22 mouse cellular contexts compared by ENCODE assay signal in genomic region chr16:35732096-35732495, GRCm38 (mm10). TPM values are rescaled to one million over a fixed set of nuclear protein-coding genes. Genes with fewer than 3 reads are reported as not detected.
DNase-seq lines count a peak whose midpoint lies in the region; ATAC-seq lines count a peak whose summit lies in the region.
"Had no signal": no experiment of that assay in that cellular context is flagged by ENCODE, and none has a peak within 500 bp of the region (broad histone marks: within the 10 kb centered on the region; RNA-seq: fewer than 3 reads in every experiment).

No protein-coding gene starts in this region.

- ATAC-seq in heart, embryonic 12.5 days (ENCODE audit: insufficient number of reproducible peaks, low FRiP score), result no peak
- ATAC-seq: forebrain, embryonic 16.5 days; intestine, embryonic 15.5 days; midbrain, embryonic 16.5 days had no signal

- H3K9me3 ChIP-seq in heart, embryonic 12.5 days (replicated peaks), result no peaks in the 10 kb centered on the region
- H3K9me3 ChIP-seq in midbrain, embryonic 10.5 days (replicated peaks), result no peaks in the 10 kb centered on the region
- H3K9me3 ChIP-seq: G1E; intestine, embryonic 15.5 days; limb, embryonic 10.5 days; stomach, embryonic 15.5 days had no signal

- DNase-seq in cerebellum, adult 9-11 months, result peak; percentile 20
- no peak for DNase-seq in cerebellum, adult 11-12 months
- peak; percentile 91 for DNase-seq in heart, adult 11 months
- DNase-seq in ovary, adult 18-20 months (ENCODE audit: low spot score), result peak; percentile 6
- no peak for DNase-seq in ovary, postnatal 10 days (ENCODE audit: low spot score)
- DNase-seq in midbrain, embryonic 10.5 days (ENCODE audit: low spot score), result no peak
- DNase-seq: B cell, adult 2 months; gastrocnemius, postnatal 14 days; kidney, adult 8-10 months; kidney, postnatal 10 days; thymus, postnatal 25 days had no signal

- no peaks in the 10 kb centered on the region for H3K4me1 ChIP-seq in heart, embryonic 12.5 days (replicated peaks)
- peaks cover 14% of the 10 kb centered on the region for H3K4me1 ChIP-seq in midbrain, embryonic 10.5 days
- H3K4me1 ChIP-seq: intestine, embryonic 15.5 days; limb, embryonic 10.5 days; stomach, embryonic 15.5 days had no signal

- H3K36me3 ChIP-seq in heart, embryonic 12.5 days, result peaks cover 12% of the 10 kb centered on the region
- H3K36me3 ChIP-seq in midbrain, embryonic 10.5 days, result peaks cover 12% of the 10 kb centered on the region
- H3K36me3 ChIP-seq: intestine, embryonic 15.5 days; stomach, embryonic 15.5 days had no signal

- 0 out of 2 replicates have a peak, but pooled peaks cover 4% of the 10 kb centered on the region for H3K27me3 ChIP-seq in heart, embryonic 12.5 days (replicated peaks)
- no peaks in the 10 kb centered on the region for H3K27me3 ChIP-seq in midbrain, embryonic 10.5 days (ENCODE audit: low read depth, poor library complexity, severe bottlenecking)
- H3K27me3 ChIP-seq: CH12.LX; intestine, embryonic 15.5 days; stomach, embryonic 15.5 days had no signal

- H3K4me3 ChIP-seq in heart, embryonic 12.5 days, result no peak overlapping the region
- H3K4me3 ChIP-seq in midbrain, embryonic 10.5 days, result no peak overlapping the region
- H3K4me3 ChIP-seq: heart, adult 2 months; intestine, embryonic 15.5 days; limb, embryonic 10.5 days; stomach, embryonic 15.5 days had no signal

- H3K27ac ChIP-seq in heart, embryonic 12.5 days (ENCODE audit: poor library complexity, severe bottlenecking), result no peak overlapping the region
- H3K27ac ChIP-seq in midbrain, embryonic 10.5 days (replicated peaks), result no peak overlapping the region
- H3K27ac ChIP-seq: heart, adult 2 months; hindbrain, embryonic 14.5 days; intestine, embryonic 15.5 days; limb, embryonic 10.5 days; macrophage; stomach, embryonic 15.5 days had no signal

- no peak overlapping the region for H3K4me2 ChIP-seq in heart, embryonic 12.5 days
- H3K4me2 ChIP-seq: hindbrain, embryonic 14.5 days; intestine, embryonic 15.5 days; stomach, embryonic 15.5 days had no signal

- H3K9ac ChIP-seq in heart, embryonic 12.5 days, result no peak overlapping the region
- H3K9ac ChIP-seq: hindbrain, embryonic 14.5 days; intestine, embryonic 15.5 days; stomach, embryonic 15.5 days had no signal

- WGBS in heart, embryonic 12.5 days, result 85% methylated on average over 7 of the region's 7 CpGs
- 92% methylated on average over 7 of the region's 7 CpGs for WGBS in midbrain, embryonic 10.5 days

RNA-seq across cellular contexts. Expression of gene Dirc2, which starts 37.1 kb away (rescaled TPM):
- 14.4 and 15.1 TPM in 2 replicates for polyA plus RNA-seq in heart, embryonic 12.5 days (2016; fragmentation: Nextera tagmentation; extraction: Ambion mirVana)
- polyA plus RNA-seq in midbrain, embryonic 10.5 days (2016; fragmentation: Nextera tagmentation; extraction: Ambion mirVana), result 12.5 and 14.1 TPM in 2 replicates

RNA-seq across cellular contexts. Expression of gene Hspbap1, which starts 38.1 kb away (rescaled TPM):
- polyA plus RNA-seq in heart, embryonic 12.5 days (2016; fragmentation: Nextera tagmentation; extraction: Ambion mirVana), result 10.7 and 10.9 TPM in 2 replicates
- polyA plus RNA-seq in midbrain, embryonic 10.5 days (2016; fragmentation: Nextera tagmentation; extraction: Ambion mirVana), result 24.7 and 26.0 TPM in 2 replicates

Comparison
In these comparisons a context has a peak if more than half of its experiments do, and no peak if none do; other contexts are left out.
1. DNase-seq: peak in cerebellum, adult 9-11 months (single experiment), heart, adult 11 months (single experiment) and ovary, adult 18-20 months (single experiment); none in cerebellum, adult 11-12 months (single experiment), ovary, postnatal 10 days (single experiment) and midbrain, embryonic 10.5 days (single experiment).